Mouse (Mus musculus) megakaryocyte, embryonic 14.5 days (primary cell): ENCODE results near the gene Adra2c. TPM values are rescaled to one million over a fixed set of nuclear protein-coding genes. Genes with fewer than 3 reads are reported as not detected.

Experiments used
- H3K27me3 ChIP-seq: replicated peaks from 2 replicates; pipeline ENCODE3; 2012; ENCODE audit warnings: inconsistent platforms
- H3K36me3 ChIP-seq: replicated peaks from 2 replicates; pipeline ENCODE3; 2012; ENCODE audit warnings: low read length, inconsistent platforms, mixed read lengths
- H3K4me1 ChIP-seq: 2 replicates; pipeline ENCODE4 v1.6.1; 2012; ENCODE audit warnings: inconsistent platforms
- H3K4me3 ChIP-seq: replicated peaks from 2 replicates; pipeline ENCODE3; 2012; ENCODE audit warnings: moderate library complexity, mild to moderate bottlenecking, inconsistent platforms
- H3K9me3 ChIP-seq: 2 replicates; pipeline ENCODE4 v1.6.1; 2012; ENCODE audit warnings: inconsistent platforms
- FLI1 ChIP-seq: IDR thresholded peaks from 2 replicates; pipeline ENCODE4 v1.6.1; 2012; ENCODE audit warnings: low read length, inconsistent platforms, mixed read lengths
- GATA1 ChIP-seq: IDR thresholded peaks from 3 replicates; pipeline ENCODE4 v1.6.1; 2012; ENCODE audit warnings: mixed read lengths, low read length, inconsistent platforms, borderline replicate concordance
- polyA plus RNA-seq: library from polyadenylated mRNA; stranded (reverse); fragments of >175 nt; gene quantifications from 2 replicates; pipeline ENCODE4 v1.2.3, GENCODE M21; 2012; ENCODE audit warnings: low replicate concordance; ENCODE audit not compliant: insufficient read depth

Gene Adra2c
- polyA plus RNA-seq, 1 experiment: 0.35 TPM

GRCm38 (mm10) chr5:35330822-35331221 is 52.7 kb downstream of the Adra2c start:
- H3K36me3 ChIP-seq: no peaks in the 10 kb centered on the region
- no peak for TF ChIP-seq FLI1
- no peak for TF ChIP-seq GATA1
- no peaks in the 10 kb centered on the region for H3K9me3 ChIP-seq
- peaks cover 77% of the 10 kb centered on the region for H3K27me3 ChIP-seq
- H3K4me1 ChIP-seq: no peaks in the 10 kb centered on the region
- no peak overlapping the region for H3K4me3 ChIP-seq

Other genes starting within 250 kb of the Adra2c start
- 11.0 and 19.7 TPM in 2 replicates for gene Hgfac, start 236.8 kb upstream of the Adra2c start, polyA plus RNA-seq
- 1.1 and 4.5 TPM in 2 replicates for gene Dok7, start 221.6 kb upstream of the Adra2c start, polyA plus RNA-seq
- 7.7 and 48.7 TPM in 2 replicates for gene Lrpap1, start 172.6 kb upstream of the Adra2c start, polyA plus RNA-seq
- not detected in 2 replicates for gene Hmx1, start 110.8 kb downstream of the Adra2c start, polyA plus RNA-seq
- not detected in 2 replicates for gene Cpz, start 247.4 kb downstream of the Adra2c start, polyA plus RNA-seq